ENCODE assay signal across 15 mouse cellular contexts in the genomic region with DNA sequence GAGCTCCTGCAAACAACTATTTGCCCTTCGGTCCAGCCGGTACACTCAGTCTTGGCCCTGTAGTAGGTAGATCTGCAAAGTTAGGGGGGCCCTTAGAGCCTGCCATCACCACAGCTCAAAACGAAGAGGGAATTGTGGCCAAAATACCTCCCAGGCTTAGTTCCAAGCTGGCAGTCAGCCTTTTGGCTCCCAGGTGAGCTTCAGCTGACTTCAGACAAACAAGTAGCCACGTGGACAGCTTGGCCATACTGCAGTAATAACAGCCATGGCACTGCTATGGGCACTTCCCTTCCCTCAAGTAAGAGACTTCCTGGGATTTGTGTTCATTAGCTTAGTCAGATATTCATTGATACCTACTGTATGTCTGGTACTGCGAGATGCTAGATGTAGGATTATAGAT.
A peak's percentile ranks its signal among the peaks of the same experiment; 100 is the strongest.
DNase-seq lines count a peak whose midpoint lies in the region; ATAC-seq lines count a peak whose summit lies in the region.
"Had no signal": no experiment of that assay in that cellular context is flagged by ENCODE, and none has a peak within 500 bp of the region (broad histone marks: within the 10 kb centered on the region; RNA-seq: fewer than 3 reads in every experiment).

No protein-coding gene starts in this region.

- H3K4me1 ChIP-seq in kidney, embryonic 15.5 days = 0 out of 2 replicates have a peak, but pooled peaks cover 3% of the 10 kb centered on the region
- peaks cover 16% of the 10 kb centered on the region for H3K4me1 ChIP-seq in forebrain, embryonic 16.5 days (replicated peaks; ENCODE audit: control insufficient read depth, insufficient read depth, low read length)
- H3K4me1 ChIP-seq: limb, embryonic 15.5 days had no signal

- intact Hi-C loops in heart, postnatal 10 days (cut with DNase I) = loop anchor here (5.0 to 10.0 kb wide), 2 partner anchors 52 to 145 kb away; no protein-coding TSS in a partner anchor

- no peak overlapping the region for H3K4me3 ChIP-seq in kidney, embryonic 15.5 days (replicated peaks)
- no peak overlapping the region for H3K4me3 ChIP-seq in forebrain, embryonic 16.5 days (replicated peaks; ENCODE audit: low read length)
- H3K4me3 ChIP-seq: limb, embryonic 15.5 days; neural tube, embryonic 15.5 days; stomach, embryonic 15.5 days had no signal

- no peaks in the 10 kb centered on the region for H3K9me3 ChIP-seq in kidney, embryonic 15.5 days (replicated peaks)
- H3K9me3 ChIP-seq in forebrain, embryonic 16.5 days (ENCODE audit: control insufficient read depth, low read length) = no peaks in the 10 kb centered on the region
- H3K9me3 ChIP-seq: limb, embryonic 15.5 days; neural tube, embryonic 15.5 days; stomach, embryonic 15.5 days had no signal

- no peak overlapping the region for H3K9ac ChIP-seq in kidney, embryonic 15.5 days
- no peak overlapping the region for H3K9ac ChIP-seq in forebrain, embryonic 16.5 days (replicated peaks; ENCODE audit: low read depth, low read length)
- H3K9ac ChIP-seq: forebrain, postnatal 0 days; limb, embryonic 15.5 days; neural tube, embryonic 15.5 days; stomach, embryonic 15.5 days had no signal

- H3K36me3 ChIP-seq in kidney, embryonic 15.5 days = no peaks in the 10 kb centered on the region
- H3K36me3 ChIP-seq in forebrain, embryonic 16.5 days (ENCODE audit: control insufficient read depth, insufficient read depth) = no peaks in the 10 kb centered on the region
- H3K36me3 ChIP-seq: limb, embryonic 15.5 days; neural tube, embryonic 15.5 days; stomach, embryonic 15.5 days had no signal

- no peak overlapping the region for H3K4me2 ChIP-seq in kidney, embryonic 15.5 days
- no peak overlapping the region for H3K4me2 ChIP-seq in forebrain, embryonic 16.5 days (ENCODE audit: low read length)
- H3K4me2 ChIP-seq: limb, embryonic 15.5 days; neural tube, embryonic 15.5 days; stomach, embryonic 15.5 days had no signal

- peak; percentile 85 for DNase-seq in kidney, adult 11 months
- peak; percentile 87 for DNase-seq in brain, adult 2 months (ENCODE audit: low read depth, low spot score)
- DNase-seq in cerebellum, adult 8-10 months = peak; percentile 69
- peak; percentile 84 to 88 for DNase-seq in heart, postnatal 10 days
- no peak for DNase-seq in thymus, postnatal 25 days
- no peak for DNase-seq in adrenal gland, adult 8-10 months
- DNase-seq: adrenal gland, adult 2 months; forebrain, postnatal 0 days; lung, postnatal 4 days; midbrain, embryonic 14.5 days had no signal

- ATAC-seq in kidney, embryonic 15.5 days (replicated peaks; ENCODE audit: low FRiP score) = no peak
- ATAC-seq in forebrain, embryonic 16.5 days = no peak
- ATAC-seq: forebrain, postnatal 0 days had no signal

- 80% methylated on average over 5 of the region's 5 CpGs for WGBS in kidney, embryonic 15.5 days
- WGBS in forebrain, embryonic 16.5 days = 72% methylated on average over 5 of the region's 5 CpGs

- H3K27me3 ChIP-seq in kidney, embryonic 15.5 days = no peaks in the 10 kb centered on the region
- no peaks in the 10 kb centered on the region for H3K27me3 ChIP-seq in forebrain, embryonic 16.5 days (replicated peaks; ENCODE audit: control insufficient read depth, insufficient read depth, low read length)
- H3K27me3 ChIP-seq: limb, embryonic 15.5 days; neural tube, embryonic 15.5 days; stomach, embryonic 15.5 days had no signal

- H3K27ac ChIP-seq in kidney, embryonic 15.5 days = no peak overlapping the region
- no peak overlapping the region for H3K27ac ChIP-seq in forebrain, embryonic 16.5 days (ENCODE audit: low read length)
- H3K27ac ChIP-seq: limb, embryonic 15.5 days; neural tube, embryonic 15.5 days; stomach, embryonic 15.5 days had no signal

Comparison
In these comparisons a context has a peak if more than half of its experiments do, and no peak if none do; other contexts are left out.
1. DNase-seq: peak in kidney, adult 11 months (single experiment), brain, adult 2 months (single experiment), cerebellum, adult 8-10 months (single experiment) and heart, postnatal 10 days (2 of 2); none in thymus, postnatal 25 days (single experiment) and adrenal gland, adult 8-10 months (single experiment).